In the genomic region with DNA sequence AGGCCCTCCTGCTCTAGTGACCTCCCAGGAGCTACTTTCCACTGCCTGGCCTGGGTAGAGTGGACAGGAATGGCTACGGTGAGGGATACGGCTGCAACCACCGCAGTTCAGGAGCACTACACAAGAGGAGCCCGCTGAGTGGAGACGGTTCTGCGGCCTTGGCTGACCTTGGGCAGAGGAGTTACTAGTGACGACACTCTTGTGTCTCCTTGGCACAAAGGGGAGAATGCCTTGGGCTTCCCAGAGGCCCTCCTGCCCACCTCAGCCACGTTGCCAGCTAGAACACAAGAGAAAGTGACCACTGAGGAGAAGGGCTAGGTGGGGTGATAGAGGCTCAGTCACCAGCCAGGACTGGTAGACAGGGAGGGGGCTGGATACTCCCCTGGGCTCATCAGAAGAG, we compare ENCODE assay signal across 12 mouse cellular contexts. TPM values are rescaled to one million over a fixed set of nuclear protein-coding genes. Genes with fewer than 3 reads are reported as not detected.
A peak's percentile ranks its signal among the peaks of the same experiment; 100 is the strongest.
DNase-seq lines count a peak whose midpoint lies in the region; ATAC-seq and TF ChIP-seq lines count a peak whose summit lies in the region.
"Had no signal": no experiment of that assay in that cellular context is flagged by ENCODE, and none has a peak within 500 bp of the region (broad histone marks: within the 10 kb centered on the region; RNA-seq: fewer than 3 reads in every experiment).

No protein-coding gene starts in this region.

- TF ChIP-seq POLR2A in small intestine, adult 2 months (IDR thresholded peaks at IDR 0.05; ENCODE audit: low read depth, low read length), result no peak

- ATAC-seq in heart, postnatal 0 days (ENCODE audit: insufficient read depth, low read depth), result no peak
- ATAC-seq in megakaryocyte, adult 5-6 weeks (ENCODE audit: poor library complexity, severe bottlenecking), result no peak
- ATAC-seq: forebrain, embryonic 16.5 days had no signal

- no peak for TF ChIP-seq EP300 in heart, postnatal 0 days (IDR thresholded peaks at IDR 0.05; ENCODE audit: low read depth)

- H3K27ac ChIP-seq in heart, postnatal 0 days (ENCODE audit: low read depth), result peak overlapping the region; percentile 27
- peak overlapping the region; percentile 59 for H3K27ac ChIP-seq in embryonic facial prominence, embryonic 10.5 days (replicated peaks)
- H3K27ac ChIP-seq in small intestine, adult 2 months (ENCODE audit: insufficient read depth, low read depth, low read length), result peak overlapping the region; percentile 78
- H3K27ac ChIP-seq: left cerebral cortex, adult 2 months had no signal

- no peak for TF ChIP-seq CTCF in heart, postnatal 0 days (IDR thresholded peaks at IDR 0.05; ENCODE audit: low read depth)
- no peak for TF ChIP-seq CTCF in small intestine, adult 2 months (IDR thresholded peaks at IDR 0.05; ENCODE audit: extremely low read depth, insufficient read length, insufficient replicate concordance, low read depth, low read length)

- 55% methylated on average over 8 of the region's 8 CpGs for WGBS in heart, postnatal 0 days
- WGBS in embryonic facial prominence, embryonic 10.5 days, result 89% methylated on average over 8 of the region's 8 CpGs
- 78% methylated on average over 8 of the region's 8 CpGs for WGBS in small intestine, adult 2 months

- no peak overlapping the region for H3K9ac ChIP-seq in heart, postnatal 0 days (replicated peaks; ENCODE audit: low read depth, low read length)

- no peak overlapping the region for H3K4me2 ChIP-seq in heart, postnatal 0 days (ENCODE audit: low read depth, low read length)

- DNase-seq in heart, postnatal 0 days (ENCODE audit: low spot score), result no peak
- DNase-seq in heart, postnatal 4 days, result no peak
- no peak for DNase-seq in embryonic facial prominence, embryonic 10.5 days (ENCODE audit: low spot score)
- DNase-seq in gastrocnemius, adult 18-20 months (ENCODE audit: low spot score), result no peak
- DNase-seq: cerebellum, adult 11-12 months had no signal

- no peak overlapping the region for H3K4me3 ChIP-seq in heart, postnatal 0 days (ENCODE audit: low read depth, low read length)
- peak overlapping the region; percentile 34 for H3K4me3 ChIP-seq in megakaryocyte, embryonic 14.5 days (replicated peaks)
- no peak overlapping the region for H3K4me3 ChIP-seq in embryonic facial prominence, embryonic 10.5 days
- no peak overlapping the region for H3K4me3 ChIP-seq in small intestine, adult 2 months (ENCODE audit: low read depth, low read length)
- H3K4me3 ChIP-seq: left cerebral cortex, adult 2 months had no signal

- H3K36me3 ChIP-seq in heart, postnatal 0 days (replicated peaks; ENCODE audit: control insufficient read depth, insufficient read depth, low read length), result no peaks in the 10 kb centered on the region
- no peaks in the 10 kb centered on the region for H3K36me3 ChIP-seq in megakaryocyte, embryonic 14.5 days (replicated peaks; ENCODE audit: low read length)
- no peaks in the 10 kb centered on the region for H3K36me3 ChIP-seq in embryonic facial prominence, embryonic 10.5 days (replicated peaks)
- no peaks in the 10 kb centered on the region for H3K36me3 ChIP-seq in small intestine, adult 2 months (ENCODE audit: control insufficient read depth, insufficient read depth, low read length)

- H3K9me3 ChIP-seq in heart, postnatal 0 days (replicated peaks; ENCODE audit: control insufficient read depth, low read length), result no peaks in the 10 kb centered on the region
- 0 out of 2 replicates have a peak, but pooled peaks cover 3% of the 10 kb centered on the region for H3K9me3 ChIP-seq in megakaryocyte, embryonic 14.5 days
- H3K9me3 ChIP-seq in embryonic facial prominence, embryonic 10.5 days, result no peaks in the 10 kb centered on the region

- peaks cover 15% of the 10 kb centered on the region; the same call in 1 of the 2 replicates for H3K4me1 ChIP-seq in heart, postnatal 0 days (ENCODE audit: control insufficient read depth, insufficient read depth)
- peaks cover 57% of the 10 kb centered on the region for H3K4me1 ChIP-seq in megakaryocyte, embryonic 14.5 days
- H3K4me1 ChIP-seq in embryonic facial prominence, embryonic 10.5 days, result peaks cover 39% of the 10 kb centered on the region
- peaks cover 38% of the 10 kb centered on the region for H3K4me1 ChIP-seq in small intestine, adult 2 months (ENCODE audit: control insufficient read depth, insufficient read depth, insufficient read length, low read length)

- no peaks in the 10 kb centered on the region for H3K27me3 ChIP-seq in heart, postnatal 0 days (ENCODE audit: control insufficient read depth, insufficient read depth, low read length)
- peaks cover 32% of the 10 kb centered on the region for H3K27me3 ChIP-seq in megakaryocyte, embryonic 14.5 days (replicated peaks)
- no peaks in the 10 kb centered on the region for H3K27me3 ChIP-seq in embryonic facial prominence, embryonic 10.5 days (replicated peaks; ENCODE audit: low read depth, poor library complexity, severe bottlenecking)
- H3K27me3 ChIP-seq in small intestine, adult 2 months (ENCODE audit: control insufficient read depth, insufficient read depth, low read length), result no peaks in the 10 kb centered on the region

RNA-seq across cellular contexts. Expression of a gene that starts 5.4 kb away (rescaled TPM):
- total RNA-seq in heart, postnatal 0 days (2014; rRNA removed; ENCODE audit: low replicate concordance), result 1.9 and 2.1 TPM in 2 replicates
- polyA plus RNA-seq in heart, postnatal 0 days (2015; fragmentation: Nextera tagmentation; extraction: Ambion mirVana), result 3.1 and 3.2 TPM in 2 replicates
- 1 to 10 TPM; 1.6 to 1.9 TPM for total RNA-seq in heart, postnatal 4 days (2021)
- polyA plus RNA-seq in megakaryocyte, embryonic 14.5 days (2012; ENCODE audit: insufficient read depth, low replicate concordance), result 2.8 TPM in 1 of 2 replicates, not detected in the other
- total RNA-seq in megakaryocyte, adult 5-6 weeks (2015), result 47.3 and 48.1 TPM in 2 replicates
- 104 TPM in 2 replicates for total RNA-seq in megakaryocyte, adult 5-6 weeks (2017)
- 0.48 and 0.81 TPM in 2 replicates for polyA plus RNA-seq in embryonic facial prominence, embryonic 10.5 days (2016; fragmentation: Nextera tagmentation; extraction: Ambion mirVana)
- polyA plus RNA-seq in small intestine, adult 2 months (2012; rRNA removed), result 32.8 and 43.0 TPM in 2 replicates
- under 1 TPM; 0.62 to 0.83 TPM for total RNA-seq in gastrocnemius, adult 18-20 months (2021)

RNA-seq across cellular contexts. Expression of a gene that starts 10.8 kb away (rescaled TPM):
- 11.9 and 29.6 TPM in 2 replicates for total RNA-seq in heart, postnatal 0 days (2014; rRNA removed; ENCODE audit: low replicate concordance)
- polyA plus RNA-seq in heart, postnatal 0 days (2015; fragmentation: Nextera tagmentation; extraction: Ambion mirVana), result 15.5 and 18.1 TPM in 2 replicates
- total RNA-seq in heart, postnatal 4 days (2021), result 10 to 100 TPM; 15.1 to 15.4 TPM
- polyA plus RNA-seq in megakaryocyte, embryonic 14.5 days (2012; ENCODE audit: insufficient read depth, low replicate concordance), result 30.5 and 188 TPM in 2 replicates
- 242 and 258 TPM in 2 replicates for total RNA-seq in megakaryocyte, adult 5-6 weeks (2015)
- total RNA-seq in megakaryocyte, adult 5-6 weeks (2017), result 447 and 483 TPM in 2 replicates
- 7.3 and 8.4 TPM in 2 replicates for polyA plus RNA-seq in embryonic facial prominence, embryonic 10.5 days (2016; fragmentation: Nextera tagmentation; extraction: Ambion mirVana)
- 108 and 140 TPM in 2 replicates for polyA plus RNA-seq in small intestine, adult 2 months (2012; rRNA removed)
- total RNA-seq in gastrocnemius, adult 18-20 months (2021), result 1 to 10 TPM; 3.2 to 5.8 TPM

RNA-seq across cellular contexts. Expression of a gene that starts 11.6 kb away (rescaled TPM):
- total RNA-seq in heart, postnatal 0 days (2014; rRNA removed; ENCODE audit: low replicate concordance), result 506 and 520 TPM in 2 replicates
- polyA plus RNA-seq in heart, postnatal 0 days (2015; fragmentation: Nextera tagmentation; extraction: Ambion mirVana), result 681 and 696 TPM in 2 replicates
- total RNA-seq in heart, postnatal 4 days (2021), result 100 to 1,000 TPM; 290 to 307 TPM
- 38.8 and 142 TPM in 2 replicates for polyA plus RNA-seq in megakaryocyte, embryonic 14.5 days (2012; ENCODE audit: insufficient read depth, low replicate concordance)
- total RNA-seq in megakaryocyte, adult 5-6 weeks (2015), result 213 and 215 TPM in 2 replicates
- total RNA-seq in megakaryocyte, adult 5-6 weeks (2017), result 60.4 and 83.5 TPM in 2 replicates
- 250 and 258 TPM in 2 replicates for polyA plus RNA-seq in embryonic facial prominence, embryonic 10.5 days (2016; fragmentation: Nextera tagmentation; extraction: Ambion mirVana)
- polyA plus RNA-seq in small intestine, adult 2 months (2012; rRNA removed), result 303 and 423 TPM in 2 replicates
- total RNA-seq in gastrocnemius, adult 18-20 months (2021), result 100 to 1,000 TPM; 257 to 270 TPM

RNA-seq across cellular contexts. Expression of a gene that starts 17.3 kb away (rescaled TPM):
- total RNA-seq in heart, postnatal 0 days (2014; rRNA removed; ENCODE audit: low replicate concordance), result 32.1 and 44.9 TPM in 2 replicates
- polyA plus RNA-seq in heart, postnatal 0 days (2015; fragmentation: Nextera tagmentation; extraction: Ambion mirVana), result 12.8 and 14.1 TPM in 2 replicates
- 10 to 100 TPM; 19.2 to 22.9 TPM for total RNA-seq in heart, postnatal 4 days (2021)
- 39.3 and 78.0 TPM in 2 replicates for polyA plus RNA-seq in megakaryocyte, embryonic 14.5 days (2012; ENCODE audit: insufficient read depth, low replicate concordance)
- total RNA-seq in megakaryocyte, adult 5-6 weeks (2015), result 197 and 207 TPM in 2 replicates
- total RNA-seq in megakaryocyte, adult 5-6 weeks (2017), result 315 and 316 TPM in 2 replicates
- 28.0 and 28.8 TPM in 2 replicates for polyA plus RNA-seq in embryonic facial prominence, embryonic 10.5 days (2016; fragmentation: Nextera tagmentation; extraction: Ambion mirVana)
- 107 and 148 TPM in 2 replicates for polyA plus RNA-seq in small intestine, adult 2 months (2012; rRNA removed)
- total RNA-seq in gastrocnemius, adult 18-20 months (2021), result 1 to 10 TPM; 2.5 to 4.0 TPM

RNA-seq across cellular contexts. Expression of a gene that starts 34.3 kb away (rescaled TPM):
- total RNA-seq in heart, postnatal 0 days (2014; rRNA removed; ENCODE audit: low replicate concordance), result not detected in 2 replicates
- 0.22 and 0.29 TPM in 2 replicates for polyA plus RNA-seq in heart, postnatal 0 days (2015; fragmentation: Nextera tagmentation; extraction: Ambion mirVana)
- total RNA-seq in heart, postnatal 4 days (2021), result under 1 TPM; 0.17 to 0.18 TPM
- 0.04 TPM in 1 of 2 replicates, not detected in the other for polyA plus RNA-seq in megakaryocyte, embryonic 14.5 days (2012; ENCODE audit: insufficient read depth, low replicate concordance)
- 1.4 and 2.7 TPM in 2 replicates for total RNA-seq in megakaryocyte, adult 5-6 weeks (2015)
- total RNA-seq in megakaryocyte, adult 5-6 weeks (2017), result 2.4 TPM in 2 replicates
- not detected in 2 replicates for polyA plus RNA-seq in embryonic facial prominence, embryonic 10.5 days (2016; fragmentation: Nextera tagmentation; extraction: Ambion mirVana)
- not detected in 2 replicates for polyA plus RNA-seq in small intestine, adult 2 months (2012; rRNA removed)
- total RNA-seq in gastrocnemius, adult 18-20 months (2021), result not detected
- polyA plus RNA-seq: forebrain, embryonic 16.5 days; heart, embryonic 14.5 days; neural tube, embryonic 11.5 days had no signal

Comparison
In these comparisons a context has a peak if more than half of its experiments do, and no peak if none do; other contexts are left out.
1. H3K27ac ChIP-seq: peak in every context shown above with its lines; median percentile 78 in small intestine, adult 2 months; 59 in embryonic facial prominence, embryonic 10.5 days; 27 in heart, postnatal 0 days.
2. RNA of a gene that starts 5.4 kb away (total RNA-seq): 47.3 to 104 TPM in megakaryocyte, adult 5-6 weeks; 1.9 to 2.1 TPM in heart, postnatal 0 days, 1.6 to 1.9 TPM in heart, postnatal 4 days and 0.62 to 0.83 TPM in gastrocnemius, adult 18-20 months; every median in the first group is over 10 times any median in the second.